Mouse (Mus musculus): ENCODE measurements around the gene Timm8b. TPM values are rescaled to one million over a fixed set of nuclear protein-coding genes. Genes with fewer than 3 reads are reported as not detected.

Timm8b gene
- polyA plus RNA-seq (2015; fragmentation: Illumina TruSeq; extraction: RNeasy Lipid Tissue Mini Kit (QIAGEN cat#74804); ENCODE audit: low read depth, low replicate concordance), result 544 TPM

GRCm38 (mm10) chr9:50603189-50603997 lies at the start of gene Timm8b, which contains the start of gene Sdhd:
Gene Timm8b (plus strand): TSS chr9:50603910.
Gene Sdhd (minus strand): TSS chr9:50603812.

DNA sequence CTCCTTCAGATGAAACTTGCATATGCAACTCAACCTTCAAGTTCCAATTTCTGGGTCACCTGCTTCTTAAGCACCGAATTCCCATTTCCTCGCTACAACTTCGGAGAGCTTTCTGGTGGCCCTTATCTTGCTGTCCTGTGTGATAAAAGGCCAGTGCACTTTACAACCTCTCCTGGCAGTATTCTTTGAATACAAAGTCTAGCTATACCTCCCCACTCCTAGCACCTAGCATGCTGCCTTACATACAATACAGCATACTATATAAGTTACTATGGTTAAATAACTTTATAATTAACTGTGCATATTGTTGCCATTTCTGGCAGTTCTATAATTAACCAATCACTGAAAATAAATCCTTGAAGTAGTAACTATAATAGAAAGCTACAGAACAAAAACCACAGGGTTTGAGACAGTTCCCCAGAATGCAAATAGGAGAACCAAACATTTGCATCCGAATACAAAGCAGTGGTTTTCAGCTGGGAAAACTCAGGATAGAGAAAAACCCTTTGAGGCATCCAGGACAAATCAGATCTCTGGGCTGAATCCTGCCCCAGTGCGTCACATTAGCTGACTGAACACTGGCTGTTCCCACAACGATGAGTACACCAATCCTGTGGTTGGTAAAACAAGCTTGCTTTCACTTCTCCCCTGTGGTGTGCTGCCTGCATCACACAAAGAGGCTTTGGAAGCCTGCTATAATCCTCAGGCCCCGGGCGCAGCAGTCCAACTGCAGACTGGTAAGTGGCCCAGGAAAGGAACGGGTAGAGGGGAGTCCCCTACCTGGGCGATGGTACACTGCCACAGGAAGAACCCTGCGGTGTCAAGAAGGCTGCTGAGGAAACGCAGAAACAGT lies 49.2 kb upstream of the Timm8b start, which contains the start of gene Il18:
Il18 (plus strand) TSS at position 587 of the 853 bp plus-strand sequence.

GRCm38 (mm10) chr9:50555094-50555446 lies 48.6 kb upstream of the Timm8b start, which contains the start of gene Bco2:
Gene Bco2 (minus strand): TSS chr9:50555181.

GRCm38 (mm10) chr9:50561145-50561917 lies 42.4 kb upstream of the Timm8b start, which contains the start of gene Tex12:
Gene Tex12 (minus strand): TSS chr9:50561325.

DNA sequence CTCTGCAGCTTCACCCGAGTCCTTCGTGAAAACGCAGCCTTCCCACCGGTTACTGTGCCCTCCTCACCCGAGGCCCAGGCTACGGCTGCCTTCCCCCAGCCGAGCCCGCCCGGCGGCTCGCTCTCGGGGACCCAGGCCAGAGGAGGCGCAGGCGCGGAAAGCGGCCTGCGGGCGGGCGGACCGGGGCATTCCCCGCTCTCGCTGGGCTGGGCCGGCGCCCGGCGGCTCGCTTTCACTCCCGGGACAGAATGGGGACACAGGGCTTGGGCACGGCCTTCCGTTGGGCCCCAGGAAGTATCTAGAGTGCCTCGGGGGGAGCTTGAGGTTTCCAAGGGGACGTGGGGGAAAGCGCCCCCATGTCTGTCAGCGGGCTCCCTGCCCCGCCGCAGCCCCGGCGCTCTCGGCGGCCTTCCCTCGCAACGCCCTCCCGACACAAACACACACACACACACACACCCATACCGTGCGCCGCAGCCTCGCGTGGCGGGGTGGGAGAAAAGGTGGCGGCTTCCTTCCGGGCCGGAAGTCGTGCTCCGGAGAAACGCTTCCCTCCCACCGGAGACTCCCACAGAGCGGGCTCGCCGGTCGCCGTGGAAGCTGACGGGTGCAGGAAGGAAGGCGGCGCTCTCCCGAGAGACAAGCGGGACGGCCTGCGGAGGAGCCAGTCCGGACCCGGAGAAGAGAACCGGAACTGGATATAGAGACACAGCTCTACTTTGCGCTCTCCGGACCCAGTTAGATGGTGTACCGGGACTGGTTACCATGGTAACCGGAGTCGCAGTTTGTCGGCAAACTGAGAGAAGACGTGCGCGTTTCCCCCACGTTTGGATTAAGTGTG lies 13.3 kb downstream of the Timm8b start, which contains the start of the genes Pih1d2 and Nkapd1:
Pih1d2 (plus strand) TSS at position 556 of the 838 bp plus-strand sequence.
Nkapd1 (minus strand) TSS at position 699 of the 838 bp plus-strand sequence.

Other genes starting within 250 kb of the Timm8b start
- gene Plet1, start 109.4 kb upstream of the Timm8b start, polyA plus RNA-seq (2015; fragmentation: Illumina TruSeq; extraction: RNeasy Lipid Tissue Mini Kit (QIAGEN cat#74804); ENCODE audit: low read depth, low replicate concordance), result 0.54 TPM
- gene Pts, start 75.2 kb upstream of the Timm8b start, polyA plus RNA-seq (2015; fragmentation: Illumina TruSeq; extraction: RNeasy Lipid Tissue Mini Kit (QIAGEN cat#74804); ENCODE audit: low read depth, low replicate concordance), result 93.3 TPM
- 67.5 TPM for gene Il18, start 49.1 kb upstream of the Timm8b start, polyA plus RNA-seq (2015; fragmentation: Illumina TruSeq; extraction: RNeasy Lipid Tissue Mini Kit (QIAGEN cat#74804); ENCODE audit: low read depth, low replicate concordance)
- 4.9 TPM for gene Bco2, start 48.7 kb upstream of the Timm8b start, polyA plus RNA-seq (2015; fragmentation: Illumina TruSeq; extraction: RNeasy Lipid Tissue Mini Kit (QIAGEN cat#74804); ENCODE audit: low read depth, low replicate concordance)
- gene Tex12, start 42.6 kb upstream of the Timm8b start, polyA plus RNA-seq (2015; fragmentation: Illumina TruSeq; extraction: RNeasy Lipid Tissue Mini Kit (QIAGEN cat#74804); ENCODE audit: low read depth, low replicate concordance), result not detected
- gene Sdhd, start 98 bp upstream of the Timm8b start, polyA plus RNA-seq (2015; fragmentation: Illumina TruSeq; extraction: RNeasy Lipid Tissue Mini Kit (QIAGEN cat#74804); ENCODE audit: low read depth, low replicate concordance), result 257 TPM
- gene Pih1d2, start 13.4 kb downstream of the Timm8b start, polyA plus RNA-seq (2015; fragmentation: Illumina TruSeq; extraction: RNeasy Lipid Tissue Mini Kit (QIAGEN cat#74804); ENCODE audit: low read depth, low replicate concordance), result 5.7 TPM
- gene Nkapd1, start 13.6 kb downstream of the Timm8b start, polyA plus RNA-seq (2015; fragmentation: Illumina TruSeq; extraction: RNeasy Lipid Tissue Mini Kit (QIAGEN cat#74804); ENCODE audit: low read depth, low replicate concordance), result 21.0 TPM
- gene Dlat, start 55.9 kb downstream of the Timm8b start, polyA plus RNA-seq (2015; fragmentation: Illumina TruSeq; extraction: RNeasy Lipid Tissue Mini Kit (QIAGEN cat#74804); ENCODE audit: low read depth, low replicate concordance), result 84.8 TPM
- 64.0 TPM for gene Dixdc1, start 135.6 kb downstream of the Timm8b start, polyA plus RNA-seq (2015; fragmentation: Illumina TruSeq; extraction: RNeasy Lipid Tissue Mini Kit (QIAGEN cat#74804); ENCODE audit: low read depth, low replicate concordance)
- gene 2310030G06Rik, start 142.6 kb downstream of the Timm8b start, polyA plus RNA-seq (2015; fragmentation: Illumina TruSeq; extraction: RNeasy Lipid Tissue Mini Kit (QIAGEN cat#74804); ENCODE audit: low read depth, low replicate concordance), result 3.8 TPM
- 309 TPM for gene Cryab, start 147.4 kb downstream of the Timm8b start, polyA plus RNA-seq (2015; fragmentation: Illumina TruSeq; extraction: RNeasy Lipid Tissue Mini Kit (QIAGEN cat#74804); ENCODE audit: low read depth, low replicate concordance)
- 3.0 TPM for gene Hspb2, start 148.4 kb downstream of the Timm8b start, polyA plus RNA-seq (2015; fragmentation: Illumina TruSeq; extraction: RNeasy Lipid Tissue Mini Kit (QIAGEN cat#74804); ENCODE audit: low read depth, low replicate concordance)
- 6.2 TPM for gene Fdxacb1, start 164.3 kb downstream of the Timm8b start, polyA plus RNA-seq (2015; fragmentation: Illumina TruSeq; extraction: RNeasy Lipid Tissue Mini Kit (QIAGEN cat#74804); ENCODE audit: low read depth, low replicate concordance)
- gene Alg9, start 171.1 kb downstream of the Timm8b start, polyA plus RNA-seq (2015; fragmentation: Illumina TruSeq; extraction: RNeasy Lipid Tissue Mini Kit (QIAGEN cat#74804); ENCODE audit: low read depth, low replicate concordance), result 16.3 TPM
- 84.8 TPM for gene 1110032A03Rik, start 171.6 kb downstream of the Timm8b start, polyA plus RNA-seq (2015; fragmentation: Illumina TruSeq; extraction: RNeasy Lipid Tissue Mini Kit (QIAGEN cat#74804); ENCODE audit: low read depth, low replicate concordance)
- gene Ppp2r1b, start 241.4 kb downstream of the Timm8b start, polyA plus RNA-seq (2015; fragmentation: Illumina TruSeq; extraction: RNeasy Lipid Tissue Mini Kit (QIAGEN cat#74804); ENCODE audit: low read depth, low replicate concordance), result 12.9 TPM